Mouse (Mus musculus): Measurements from ENCODE around the gene Ndufb4. TPM values are rescaled to one million over a fixed set of nuclear protein-coding genes. Genes with fewer than 3 reads are reported as not detected.

The Ndufb4 gene
- total and polyA plus RNA-seq, 2 experiments from 2014 or later, result 107 to 242 TPM

DNA sequence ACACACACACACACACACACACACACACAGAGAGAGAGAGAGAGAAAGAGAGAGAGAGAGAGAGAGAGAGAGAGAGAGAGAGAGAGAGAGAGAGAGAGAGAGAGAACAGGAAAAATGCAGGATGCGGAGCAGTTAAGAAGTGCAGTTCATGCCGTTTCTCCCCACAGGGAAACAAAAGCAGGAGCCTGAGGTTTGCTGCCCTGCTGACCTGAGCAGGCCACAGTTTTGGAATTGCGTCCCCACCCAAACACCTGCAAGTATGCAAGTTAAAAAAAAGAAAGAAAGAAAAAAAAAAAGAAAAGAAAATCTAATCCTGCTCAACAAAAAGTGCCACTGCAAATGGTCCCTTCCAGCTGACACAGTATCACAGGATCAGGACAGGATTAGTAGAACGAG, 22.4 kb upstream of the Ndufb4 start:
- no peaks in the 10 kb centered on the region for H3K27me3 ChIP-seq (ENCODE audit: control insufficient read depth, insufficient read depth, low read length)
- H3K9ac ChIP-seq (replicated peaks; ENCODE audit: low read depth, low read length), result no peak overlapping the region
- ATAC-seq (ENCODE audit: insufficient read depth, low read depth), result no peak
- no peaks in the 10 kb centered on the region for H3K4me1 ChIP-seq (ENCODE audit: control insufficient read depth, insufficient read depth)
- no peak for TF ChIP-seq CTCF (IDR thresholded peaks at IDR 0.05; ENCODE audit: low read depth)
- no peak for TF ChIP-seq EP300 (IDR thresholded peaks at IDR 0.05; ENCODE audit: low read depth)
- no peaks in the 10 kb centered on the region for H3K36me3 ChIP-seq (replicated peaks; ENCODE audit: control insufficient read depth, insufficient read depth, low read length)
- no peaks in the 10 kb centered on the region for H3K9me3 ChIP-seq (replicated peaks; ENCODE audit: control insufficient read depth, low read length)
- H3K27ac ChIP-seq (ENCODE audit: low read depth), result no peak overlapping the region
- 55% methylated on average over 4 of the region's 4 CpGs for WGBS
- no peak overlapping the region for H3K4me2 ChIP-seq (ENCODE audit: low read depth, low read length)
- no peak for DNase-seq (ENCODE audit: low spot score)
- H3K4me3 ChIP-seq (ENCODE audit: low read depth, low read length), result no peak overlapping the region

DNA sequence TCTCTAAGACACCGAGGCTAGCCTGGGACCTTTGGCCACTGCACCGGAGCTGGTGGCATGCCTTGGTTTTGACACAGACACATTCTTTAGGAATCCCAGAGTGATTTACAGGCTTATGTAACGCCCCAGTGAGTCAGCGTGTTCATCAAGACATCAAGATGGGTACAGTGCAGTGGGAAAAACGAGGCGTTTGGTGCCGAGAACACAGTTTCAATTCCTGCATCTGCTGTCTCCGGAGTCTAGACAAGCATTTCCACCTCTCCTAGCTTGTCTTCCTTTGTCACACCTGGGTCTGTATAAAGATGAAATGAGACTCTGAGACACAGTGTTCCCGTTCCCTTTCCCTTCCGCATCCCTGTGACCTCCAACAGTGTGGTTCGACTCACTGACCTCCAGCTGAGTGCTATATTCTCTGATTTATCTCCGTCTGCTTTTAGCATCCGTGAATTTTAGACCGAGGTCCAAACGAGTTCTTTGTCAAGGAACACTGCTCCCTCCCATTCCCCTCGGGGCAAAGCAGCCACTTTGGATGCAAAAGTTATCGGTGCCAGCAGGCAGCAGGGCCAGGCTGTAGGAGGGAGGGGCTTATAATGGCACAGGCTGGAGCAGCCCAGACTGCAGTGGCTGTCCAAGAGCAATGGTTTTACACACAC, 21.9 kb upstream of the Ndufb4 start:
- TF ChIP-seq CTCF (IDR thresholded peaks at IDR 0.05; ENCODE audit: low read depth) (no peak), EP300 (IDR thresholded peaks at IDR 0.05; ENCODE audit: low read depth) (no peak)
- no peak overlapping the region; the same call in 1 of the 2 replicates for H3K4me3 ChIP-seq (ENCODE audit: low read depth, low read length)
- no peaks in the 10 kb centered on the region for H3K27me3 ChIP-seq (ENCODE audit: control insufficient read depth, insufficient read depth, low read length)
- H3K9ac ChIP-seq (replicated peaks; ENCODE audit: low read depth, low read length), result no peak overlapping the region
- H3K4me2 ChIP-seq (ENCODE audit: low read depth, low read length), result peak overlapping the region; percentile 27; the same call in 1 of the 2 replicates
- ATAC-seq (ENCODE audit: insufficient read depth, low read depth) (no peak), DNase-seq (ENCODE audit: low spot score) (no peak)
- no peaks in the 10 kb centered on the region for H3K4me1 ChIP-seq (ENCODE audit: control insufficient read depth, insufficient read depth)
- no peak overlapping the region for H3K27ac ChIP-seq (ENCODE audit: low read depth)
- WGBS, result 53% methylated on average over 17 of the region's 17 CpGs
- no peaks in the 10 kb centered on the region for H3K9me3 ChIP-seq (replicated peaks; ENCODE audit: control insufficient read depth, low read length)
- no peaks in the 10 kb centered on the region for H3K36me3 ChIP-seq (replicated peaks; ENCODE audit: control insufficient read depth, insufficient read depth, low read length)

DNA sequence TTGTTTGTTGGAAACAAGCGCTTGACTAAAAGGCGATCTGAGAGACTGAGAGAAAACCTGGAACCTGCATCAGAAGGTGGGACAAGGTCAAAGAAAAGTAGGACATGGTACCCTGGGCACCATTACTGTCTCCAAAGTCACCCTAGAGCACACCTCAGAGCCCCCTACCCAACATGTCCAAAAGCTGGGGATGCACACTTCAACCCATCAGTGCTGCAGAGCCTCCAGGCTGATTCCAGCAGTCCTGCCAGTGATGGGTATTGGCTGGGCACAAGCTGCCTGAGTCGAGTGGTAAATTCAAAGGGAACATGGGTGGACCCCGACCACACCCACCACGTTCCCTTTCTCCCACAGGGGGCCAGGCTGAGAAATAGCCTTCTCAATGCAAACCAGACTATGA, 21.1 kb upstream of the Ndufb4 start:
- H3K4me2 ChIP-seq (ENCODE audit: low read depth, low read length), result no peak overlapping the region
- DNase-seq (ENCODE audit: low spot score), result no peak
- TF ChIP-seq EP300 (IDR thresholded peaks at IDR 0.05; ENCODE audit: low read depth), result no peak
- TF ChIP-seq CTCF (IDR thresholded peaks at IDR 0.05; ENCODE audit: low read depth), result no peak
- H3K9ac ChIP-seq (replicated peaks; ENCODE audit: low read depth, low read length), result no peak overlapping the region
- no peak overlapping the region for H3K27ac ChIP-seq (ENCODE audit: low read depth)
- H3K27me3 ChIP-seq (ENCODE audit: control insufficient read depth, insufficient read depth, low read length), result no peaks in the 10 kb centered on the region
- H3K4me3 ChIP-seq (ENCODE audit: low read depth, low read length), result no peak overlapping the region
- WGBS, result 91% methylated on average over 5 of the region's 5 CpGs
- no peaks in the 10 kb centered on the region for H3K9me3 ChIP-seq (replicated peaks; ENCODE audit: control insufficient read depth, low read length)
- no peaks in the 10 kb centered on the region for H3K4me1 ChIP-seq (ENCODE audit: control insufficient read depth, insufficient read depth)
- no peak for ATAC-seq (ENCODE audit: insufficient read depth, low read depth)
- no peaks in the 10 kb centered on the region for H3K36me3 ChIP-seq (replicated peaks; ENCODE audit: control insufficient read depth, insufficient read depth, low read length)

GRCm38 (mm10) chr16:37670666-37671283, 16.5 kb upstream of the Ndufb4 start:
- no peak for DNase-seq (ENCODE audit: low spot score)
- ATAC-seq (ENCODE audit: insufficient read depth, low read depth), result no peak

DNA sequence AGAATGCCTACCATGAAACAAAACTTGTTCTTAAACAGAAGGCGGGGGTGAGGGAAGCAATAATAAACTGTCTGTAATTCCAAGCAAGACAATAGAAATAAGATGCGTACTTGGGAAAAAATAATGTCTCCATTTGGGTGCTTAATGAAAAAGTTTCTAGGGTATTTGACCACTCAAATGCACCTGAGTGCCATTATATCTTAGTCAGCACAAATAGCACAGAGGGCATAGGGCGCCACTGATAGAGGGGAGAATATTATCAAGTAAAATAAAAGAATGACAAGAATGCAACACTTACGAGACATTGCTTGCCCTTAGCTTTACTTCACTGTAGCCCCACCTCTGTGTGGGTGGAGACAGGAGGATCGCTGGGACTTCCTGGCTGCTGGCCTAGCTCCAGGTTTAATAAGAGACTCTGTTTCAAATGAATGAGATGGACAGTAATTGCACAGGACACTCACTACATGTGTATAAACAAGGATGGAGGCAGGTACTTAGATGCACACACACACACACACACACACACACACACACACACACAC, 11.2 kb upstream of the Ndufb4 start:
- H3K4me1 ChIP-seq (ENCODE audit: control insufficient read depth, insufficient read depth), result no peaks in the 10 kb centered on the region
- DNase-seq (ENCODE audit: low spot score) (no peak), ATAC-seq (ENCODE audit: insufficient read depth, low read depth) (no peak)
- no peaks in the 10 kb centered on the region for H3K27me3 ChIP-seq (ENCODE audit: control insufficient read depth, insufficient read depth, low read length)
- no peak overlapping the region for H3K9ac ChIP-seq (replicated peaks; ENCODE audit: low read depth, low read length)
- H3K27ac ChIP-seq (ENCODE audit: low read depth), result no peak overlapping the region
- no peaks in the 10 kb centered on the region for H3K9me3 ChIP-seq (replicated peaks; ENCODE audit: control insufficient read depth, low read length)
- no peaks in the 10 kb centered on the region for H3K36me3 ChIP-seq (replicated peaks; ENCODE audit: control insufficient read depth, insufficient read depth, low read length)
- TF ChIP-seq CTCF (IDR thresholded peaks at IDR 0.05; ENCODE audit: low read depth), result no peak
- TF ChIP-seq EP300 (IDR thresholded peaks at IDR 0.05; ENCODE audit: low read depth), result no peak
- 52% methylated on average over 5 of the region's 5 CpGs for WGBS
- H3K4me3 ChIP-seq (ENCODE audit: low read depth, low read length), result no peak overlapping the region
- H3K4me2 ChIP-seq (ENCODE audit: low read depth, low read length), result no peak overlapping the region

More at GRCm38 (mm10) chr16:37670666-37671283, 16.5 kb upstream of the Ndufb4 start:
- Histone ChIP-seq H3K9me3 (replicated peaks; ENCODE audit: control insufficient read depth, low read length) (no peaks in the 10 kb centered on the region), H3K4me1 (ENCODE audit: control insufficient read depth, insufficient read depth) (no peaks in the 10 kb centered on the region), H3K36me3 (replicated peaks; ENCODE audit: control insufficient read depth, insufficient read depth, low read length) (no peaks in the 10 kb centered on the region), H3K27ac (ENCODE audit: low read depth) (no peak overlapping the region), H3K9ac (replicated peaks; ENCODE audit: low read depth, low read length) (no peak overlapping the region), H3K4me2 (ENCODE audit: low read depth, low read length) (no peak overlapping the region), H3K27me3 (ENCODE audit: control insufficient read depth, insufficient read depth, low read length) (no peaks in the 10 kb centered on the region), H3K4me3 (ENCODE audit: low read depth, low read length) (no peak overlapping the region)
- no peak for TF ChIP-seq EP300 (IDR thresholded peaks at IDR 0.05; ENCODE audit: low read depth)
- TF ChIP-seq CTCF (IDR thresholded peaks at IDR 0.05; ENCODE audit: low read depth), result no peak
- 28% methylated on average over 4 of the region's 4 CpGs for WGBS

Data from heart, postnatal 0 days (tissue).